Mouse (Mus musculus) liver, adult (tissue): Measurements from ENCODE around the gene Armh3.

Experiments
- GATA4 ChIP-seq: IDR thresholded peaks from 2 replicates; pipeline ENCODE4 v1.6.1; 2014; ENCODE audit warnings: mild to moderate bottlenecking, low read length; ENCODE audit not compliant: insufficient replicate concordance

Armh3 gene

GRCm38 (mm10) chr19:45903861-45904260 lies 94.4 kb downstream of the Armh3 start:
- no peak for TF ChIP-seq GATA4

DNA sequence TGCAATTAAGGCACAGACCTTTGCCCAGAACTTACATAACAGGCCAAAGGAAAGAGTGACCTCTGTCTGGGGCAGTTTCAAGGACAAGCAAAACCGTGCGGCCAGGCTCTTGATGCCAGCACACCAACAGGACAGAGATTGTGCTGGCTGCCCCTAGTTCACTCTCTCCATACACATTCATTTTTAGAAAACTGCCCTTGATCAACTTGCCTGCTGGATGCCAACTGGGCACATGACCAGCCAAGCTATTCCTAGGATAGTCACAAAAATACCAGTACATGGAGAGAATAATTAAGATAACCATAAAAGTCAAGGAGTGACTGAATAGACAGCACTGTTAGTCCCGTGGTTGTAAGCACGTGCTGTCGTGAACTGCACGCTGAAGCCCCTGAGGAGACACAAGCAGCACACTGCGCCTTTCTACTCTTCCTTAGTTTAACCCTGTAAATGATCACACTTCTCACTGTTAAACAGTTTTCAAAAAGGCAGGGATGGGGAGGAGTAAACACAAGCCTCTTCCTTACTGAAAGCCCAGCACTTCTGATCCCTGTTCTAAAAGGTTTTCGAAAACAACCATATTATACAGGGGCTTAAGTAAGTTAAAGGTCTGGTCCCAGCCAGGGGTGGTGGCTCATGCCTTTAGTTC lies 95.8 kb downstream of the Armh3 start:
- no peak for TF ChIP-seq GATA4

GRCm38 (mm10) chr19:45900836-45901235 lies 97.5 kb downstream of the Armh3 start:
- no peak for TF ChIP-seq GATA4

GRCm38 (mm10) chr19:45895726-45896125 lies 102.6 kb downstream of the Armh3 start:
- TF ChIP-seq GATA4 = no peak

DNA sequence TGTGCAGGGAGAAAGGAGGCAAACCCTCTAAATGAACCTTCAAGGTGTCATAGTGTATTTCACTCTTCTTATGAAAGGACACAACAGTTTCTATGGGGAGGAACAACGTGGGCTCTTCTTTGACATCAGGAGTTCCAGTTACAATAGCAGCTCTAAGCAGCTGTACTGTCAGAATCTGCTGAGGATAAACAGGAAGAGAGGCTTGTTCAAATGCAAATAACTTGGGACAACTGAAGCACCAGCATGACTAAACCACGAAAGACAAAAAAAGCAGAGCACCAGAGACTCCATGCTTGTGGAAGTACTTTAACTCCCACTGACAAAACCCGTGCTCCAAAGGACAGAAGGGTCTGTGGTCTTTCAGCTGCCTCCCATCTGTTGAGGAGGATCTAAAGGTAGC lies 116.2 kb downstream of the Armh3 start:
- no peak for TF ChIP-seq GATA4

GRCm38 (mm10) chr19:45873320-45873719 lies 125.0 kb downstream of the Armh3 start:
- TF ChIP-seq GATA4 = no peak

DNA sequence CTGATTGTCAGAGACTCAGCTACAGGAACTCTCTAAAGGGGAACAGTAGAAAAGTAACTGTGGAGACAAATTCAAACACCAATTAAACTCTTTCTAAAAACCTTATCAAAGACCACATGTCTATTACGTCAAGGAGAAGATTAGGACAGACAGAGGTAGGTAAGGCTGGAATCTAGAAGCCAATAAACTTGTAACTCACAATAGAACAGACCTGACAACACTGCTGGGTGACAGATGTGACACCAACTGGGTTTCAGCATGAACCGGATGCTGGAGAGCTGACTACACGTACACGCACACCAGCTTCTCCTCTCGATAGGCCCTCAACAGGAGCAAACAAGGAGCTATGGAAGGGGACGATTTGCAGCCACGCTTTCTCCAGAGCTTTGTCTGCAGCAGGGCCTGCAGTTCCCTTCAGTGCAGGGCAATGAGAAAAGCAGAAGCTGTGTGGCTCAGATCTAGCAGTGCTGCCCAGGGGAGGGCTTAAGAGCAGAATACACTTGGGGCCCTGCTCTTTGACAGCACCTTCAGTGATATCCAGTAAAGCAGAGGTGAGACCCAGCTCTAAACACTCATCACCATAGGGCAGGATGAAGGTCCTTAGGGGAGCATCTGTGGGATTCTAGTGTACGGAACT lies 142.9 kb downstream of the Armh3 start:
- TF ChIP-seq GATA4 = no peak

DNA sequence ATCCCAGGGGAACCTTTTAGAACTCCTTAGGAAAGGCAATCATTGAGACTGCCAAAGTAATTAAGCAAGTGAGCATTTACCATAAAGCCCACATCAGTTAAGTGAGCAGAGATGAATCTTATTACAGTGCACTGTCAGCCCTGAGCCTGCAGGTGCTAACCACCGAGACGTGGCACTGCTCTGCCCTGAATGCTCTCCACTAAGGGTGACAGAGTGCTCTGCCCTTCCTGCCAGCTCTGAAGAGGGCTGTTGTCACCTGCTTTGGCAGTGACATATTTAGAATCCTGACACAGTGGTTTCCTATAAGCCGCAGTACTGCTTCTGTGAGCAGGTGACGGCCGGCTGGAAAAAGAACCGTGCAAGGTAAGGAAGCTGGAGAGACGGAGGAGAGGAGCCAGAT lies 143.8 kb downstream of the Armh3 start:
- no peak for TF ChIP-seq GATA4

- TF ChIP-seq GATA4 = no peak
These were observed 150.6 kb downstream of the Armh3 start for GRCm38 (mm10) chr19:45847733-45848093.

DNA sequence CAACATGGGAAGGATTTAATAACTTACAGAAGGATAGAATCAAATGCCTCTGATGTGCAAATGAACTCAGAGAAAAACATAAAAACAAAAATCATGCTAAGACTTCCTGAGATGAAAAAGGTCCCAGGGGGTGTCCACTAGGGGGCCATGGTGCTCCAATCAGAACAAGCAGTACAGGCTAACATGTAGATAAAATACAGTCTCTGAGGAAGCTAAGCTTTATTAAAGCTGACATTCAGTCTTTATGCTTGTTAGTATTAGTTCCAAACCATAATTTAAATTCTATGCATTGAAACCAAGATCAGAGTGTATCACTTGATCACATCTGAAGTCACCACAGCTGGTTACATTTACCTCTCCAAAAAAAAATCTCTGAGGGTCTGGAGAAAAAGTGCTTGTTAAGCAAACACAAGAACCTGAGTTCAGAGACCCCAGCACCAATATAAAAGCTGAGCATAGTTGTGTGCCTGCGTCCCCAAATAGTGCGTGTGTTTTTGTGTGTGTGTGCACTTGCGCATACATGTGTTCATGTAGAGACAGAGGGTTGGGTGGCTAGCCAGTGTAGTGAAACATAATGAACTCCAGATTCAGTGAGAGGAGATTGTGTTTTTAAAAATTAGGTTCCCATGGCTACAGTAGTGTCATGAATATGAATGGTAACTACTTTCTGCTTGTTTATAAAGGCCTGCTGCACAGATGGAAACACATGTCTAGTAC lies 151.1 kb downstream of the Armh3 start:
- no peak for TF ChIP-seq GATA4

GRCm38 (mm10) chr19:45844209-45844608 lies 154.1 kb downstream of the Armh3 start:
- no peak for TF ChIP-seq GATA4

- no peak for TF ChIP-seq GATA4
These were observed 154.9 kb downstream of the Armh3 start for GRCm38 (mm10) chr19:45843424-45843823.

DNA sequence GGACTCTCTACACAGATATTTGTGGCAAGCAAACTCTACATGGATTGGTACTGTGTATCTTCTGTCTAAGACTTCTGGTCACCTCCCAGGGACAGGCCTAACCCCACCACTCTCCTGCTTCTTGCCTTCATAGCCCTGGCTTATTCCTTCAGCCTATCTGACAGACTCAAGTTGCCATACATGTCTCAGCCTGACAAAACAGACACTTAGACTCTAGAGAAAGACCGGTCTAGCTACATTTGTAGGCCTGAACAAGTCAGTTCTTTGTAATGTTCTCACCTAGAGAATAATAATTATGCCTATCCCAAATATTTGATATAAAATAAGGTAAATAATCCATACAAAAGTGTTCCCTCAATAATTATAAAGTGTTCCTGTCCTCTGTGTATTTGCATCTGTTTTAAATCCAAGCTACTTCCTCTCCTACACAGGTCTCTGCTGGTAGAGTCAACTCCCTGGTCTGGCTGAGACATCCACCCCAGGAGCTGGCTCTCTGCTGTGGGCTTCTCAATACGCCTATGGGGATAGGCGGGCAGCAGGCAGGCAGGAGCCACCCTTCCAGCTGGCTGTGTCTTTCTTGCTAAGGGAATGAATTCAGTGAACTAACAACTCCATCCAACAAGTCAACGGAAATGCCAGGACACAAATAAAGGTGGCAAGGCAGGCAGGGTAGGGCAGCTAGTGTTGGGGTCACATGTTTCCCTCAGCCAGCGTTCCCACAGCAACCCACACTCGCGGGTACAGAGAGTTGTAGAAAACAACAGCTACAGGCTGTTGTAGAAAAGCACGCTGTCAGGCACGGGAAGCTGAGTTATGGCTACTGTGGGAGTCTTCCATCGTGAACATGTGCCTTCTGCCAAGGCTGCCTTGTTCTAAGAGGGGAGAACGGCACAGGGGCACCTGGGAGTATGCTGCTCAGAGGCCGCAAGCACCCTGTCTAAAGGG lies 161.0 kb downstream of the Armh3 start:
- TF ChIP-seq GATA4 = no peak

GRCm38 (mm10) chr19:45835490-45835889 lies 162.8 kb downstream of the Armh3 start:
- TF ChIP-seq GATA4 = no peak

DNA sequence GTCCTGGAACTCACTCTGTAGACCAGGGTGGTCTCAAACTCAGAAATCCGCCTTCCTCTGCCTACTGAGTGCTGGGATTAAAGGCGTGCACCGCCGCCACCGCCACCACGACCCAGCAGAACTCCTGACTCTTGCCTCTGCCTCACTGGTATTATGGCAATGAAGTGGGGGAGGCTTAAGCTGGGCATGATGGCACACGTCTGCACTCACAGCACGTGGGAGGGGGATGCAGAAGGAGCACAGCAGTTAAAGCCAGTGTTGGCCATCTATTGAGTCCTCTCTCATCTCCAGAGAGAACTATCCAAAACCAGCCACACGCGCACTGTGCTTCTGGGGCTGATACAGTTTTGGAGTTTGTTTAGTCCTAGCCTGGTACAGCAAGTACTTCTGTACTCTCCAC lies 164.6 kb downstream of the Armh3 start:
- no peak for TF ChIP-seq GATA4

DNA sequence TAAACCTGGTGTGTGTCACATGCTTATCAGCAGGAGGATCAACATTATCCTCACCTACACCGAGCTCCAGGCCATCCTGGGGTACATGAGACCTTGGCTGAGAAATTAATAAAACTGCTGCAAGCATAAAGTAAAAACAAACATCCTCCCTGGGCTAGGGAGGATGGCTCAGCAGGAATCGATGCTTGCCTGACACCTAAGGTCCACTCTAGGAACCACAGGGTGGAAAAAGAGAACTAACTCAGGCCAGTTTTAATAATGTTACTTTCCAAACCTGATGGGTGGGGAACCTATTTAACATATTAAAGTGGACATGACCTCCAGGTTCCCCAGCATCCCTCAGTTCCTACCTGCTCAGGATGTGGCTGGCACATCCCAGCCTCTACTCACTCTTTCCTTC lies 167.6 kb downstream of the Armh3 start:
- TF ChIP-seq GATA4 = no peak

DNA sequence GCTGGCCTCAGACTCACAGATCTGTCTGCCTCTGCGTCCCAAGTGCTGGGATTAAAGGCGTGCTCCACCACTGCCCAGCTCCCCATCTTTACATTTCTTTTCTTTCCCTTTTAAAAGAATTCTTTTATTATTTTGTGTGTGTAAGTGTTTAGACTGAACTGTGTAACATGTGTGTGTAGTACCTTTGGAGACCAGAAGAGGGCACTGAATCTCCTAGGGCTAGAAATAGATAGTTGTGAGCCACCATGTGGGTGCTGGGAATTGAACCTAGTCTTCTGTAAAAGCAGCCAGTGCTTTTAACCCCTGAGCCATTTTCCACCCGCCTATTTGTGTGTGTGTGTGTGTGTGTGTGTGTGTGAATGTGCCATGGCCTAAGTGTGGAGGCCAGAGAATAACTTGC lies 170.6 kb downstream of the Armh3 start:
- TF ChIP-seq GATA4 = no peak
